Mouse (Mus musculus): ENCODE results near the gene Ncbp2.

Gene Ncbp2

DNA sequence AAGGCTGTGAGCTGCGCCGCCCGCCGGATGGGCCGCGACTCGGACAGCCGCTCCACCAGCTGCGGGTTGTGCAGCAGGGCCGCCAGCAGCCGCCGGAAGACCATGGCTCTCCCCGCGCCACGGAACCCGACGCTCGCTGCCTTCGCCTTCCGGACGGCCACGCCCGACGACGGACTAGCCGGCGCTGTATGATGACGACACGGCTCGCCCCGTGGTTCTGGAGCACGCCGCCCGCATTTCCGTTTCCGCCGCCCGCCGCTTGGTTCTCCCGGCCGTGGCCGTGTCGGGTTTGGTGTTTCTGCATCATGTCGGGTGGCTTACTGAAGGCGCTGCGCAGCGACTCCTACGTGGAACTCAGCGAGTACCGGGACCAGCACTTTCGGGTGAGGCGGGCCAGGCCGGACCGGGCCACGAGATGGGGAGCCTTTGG is at the start of gene Ncbp2, which contains the start of gene 0610012G03Rik:
Gene Ncbp2, plus strand, starts transcription at position 169 of the 430 bp plus-strand sequence.
Gene 0610012G03Rik, minus strand, starts transcription at position 150 of the 430 bp plus-strand sequence.
- DNase-seq = peak; percentile 98

DNA sequence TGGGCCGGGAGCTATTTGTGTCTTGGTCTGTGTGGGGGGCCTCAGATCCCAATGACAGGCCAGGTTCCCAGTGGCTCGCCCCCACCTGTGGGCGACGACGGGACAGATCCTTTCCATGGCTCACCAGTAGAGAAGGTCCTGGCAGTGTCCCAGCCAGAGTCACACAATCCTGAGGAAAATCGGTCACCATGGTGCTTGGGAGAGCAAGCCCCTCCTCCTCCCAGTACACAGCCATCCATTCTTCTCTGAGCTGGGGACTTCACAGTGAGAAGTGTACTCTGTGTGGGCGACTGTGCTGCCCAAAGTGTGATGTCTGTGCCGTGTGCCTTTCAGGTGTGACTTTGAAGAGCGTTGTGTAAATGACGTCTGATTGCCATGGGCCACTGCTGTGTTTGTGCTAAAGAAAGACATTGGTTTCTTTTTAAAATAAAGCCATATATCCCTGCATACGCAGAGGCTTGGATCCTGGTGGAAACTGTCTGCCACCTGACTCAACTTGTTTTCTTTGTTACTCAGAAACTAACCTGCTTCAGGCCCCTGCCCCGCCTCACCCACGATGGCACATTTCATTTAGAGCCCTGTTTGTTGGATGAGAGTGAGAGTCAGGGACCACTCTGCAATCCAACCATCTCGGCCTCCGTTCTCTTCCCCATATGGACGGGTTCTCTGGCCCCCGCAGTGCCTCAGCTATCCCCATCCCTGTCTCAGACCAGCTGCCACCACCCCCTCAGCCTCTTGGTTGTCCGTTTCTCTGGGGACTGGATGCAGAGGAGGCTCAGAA is 49.6 kb upstream of the Ncbp2 start:
- DNase-seq = peak in 1 of 2 experiments; percentile 60

DNA sequence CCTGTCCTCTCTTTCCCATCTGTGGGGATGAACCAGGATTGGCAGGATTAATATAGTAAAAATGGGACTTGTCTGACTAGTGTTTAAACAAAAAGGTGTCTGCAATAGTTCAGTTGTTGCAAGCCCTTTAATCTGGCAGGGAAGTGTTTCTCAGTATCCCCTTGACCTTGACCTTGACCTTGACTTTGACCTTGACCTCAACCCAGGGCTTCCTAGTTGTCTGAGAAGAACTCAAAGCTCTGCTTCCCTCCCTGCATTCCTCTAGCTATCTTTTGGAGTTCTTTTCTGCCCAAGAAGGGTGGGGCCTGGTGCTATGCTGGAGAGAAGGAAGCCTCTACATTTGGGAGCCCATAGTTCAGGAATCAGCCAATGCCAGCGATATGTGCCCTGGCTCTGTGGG is 46.4 kb upstream of the Ncbp2 start:
- no peak for DNase-seq

DNA sequence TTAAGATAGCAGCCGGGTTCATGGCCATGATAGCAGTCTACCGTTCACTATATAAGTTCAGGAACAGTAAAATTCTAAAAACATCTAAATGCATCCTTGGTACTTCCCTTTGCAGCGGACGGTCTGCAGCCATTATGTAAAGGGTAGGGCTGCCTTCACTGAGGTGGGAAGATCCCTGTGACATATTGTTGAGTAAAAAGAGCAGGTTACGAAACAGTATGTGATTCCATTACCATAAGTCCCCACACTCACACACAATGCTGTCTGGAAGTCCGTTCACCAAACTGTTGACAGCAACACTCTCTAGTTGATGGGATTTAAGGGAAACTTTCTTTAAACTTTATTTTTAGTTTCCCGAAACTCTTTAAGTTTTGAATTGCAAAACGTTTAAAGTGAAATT is 45.1 kb upstream of the Ncbp2 start:
- DNase-seq = no peak

DNA sequence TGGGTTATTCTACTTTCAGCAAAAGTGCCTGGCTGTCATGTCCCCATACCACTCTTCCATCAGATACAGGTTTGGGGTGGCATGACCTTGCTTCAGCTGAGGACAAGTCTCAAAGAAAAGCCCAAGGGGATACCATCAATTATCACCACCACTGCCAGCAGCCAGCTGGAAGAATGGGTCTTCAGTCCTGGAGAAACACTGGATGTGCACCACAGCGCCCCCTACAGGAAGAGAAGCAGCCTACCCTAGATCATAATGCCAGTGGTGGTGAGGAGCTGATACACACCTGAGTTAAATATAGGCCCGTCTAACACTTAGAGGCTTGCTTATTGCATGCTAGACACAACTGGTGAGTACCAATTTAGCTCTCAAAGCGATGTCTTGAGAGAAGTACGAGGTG is 43.0 kb upstream of the Ncbp2 start:
- no peak for DNase-seq

DNA sequence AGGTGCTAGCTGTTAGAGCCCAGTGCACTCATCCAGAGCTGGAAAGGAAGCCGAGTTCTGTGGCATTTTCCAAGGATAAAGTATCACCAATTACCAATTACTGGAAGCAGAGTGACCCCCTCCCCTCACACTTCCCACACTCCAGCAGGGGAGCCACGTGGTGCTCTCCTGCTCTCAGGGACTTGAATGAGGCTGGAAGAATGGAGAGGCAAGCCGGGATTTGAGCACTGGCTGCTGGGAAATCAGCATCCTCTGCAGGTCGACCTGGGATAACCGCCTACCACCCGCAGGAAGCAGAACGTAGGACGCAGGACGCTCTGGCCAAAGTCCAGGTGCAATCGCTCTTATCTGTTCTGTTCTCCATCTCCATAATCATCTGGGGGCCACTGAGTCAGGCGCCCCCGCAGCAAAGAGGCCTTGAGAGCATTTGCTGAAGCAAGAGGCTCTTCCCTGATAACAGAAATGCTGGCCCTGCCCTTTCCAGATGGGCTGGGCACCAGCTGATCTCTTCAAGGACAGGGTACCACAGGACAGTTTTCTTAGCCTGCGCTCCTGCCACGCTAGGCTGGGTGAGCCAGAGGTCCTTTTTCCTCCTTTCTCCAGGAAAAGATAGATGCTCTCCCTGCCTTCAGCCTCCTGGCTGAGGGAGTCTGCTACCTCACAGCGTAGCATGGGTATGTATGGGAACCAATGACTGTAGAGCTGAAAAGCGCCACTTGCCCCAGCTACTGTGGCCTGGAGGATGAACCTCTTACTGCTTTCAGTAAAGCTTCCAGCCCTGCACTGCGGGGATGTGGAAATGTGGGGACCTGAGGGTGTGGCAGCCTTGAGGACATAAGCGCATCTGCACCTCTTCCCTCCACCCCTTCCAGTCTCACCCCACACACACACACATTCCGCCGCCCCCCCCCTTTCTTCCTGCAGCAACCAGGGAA is 42.2 kb upstream of the Ncbp2 start:
- DNase-seq = no peak

DNA sequence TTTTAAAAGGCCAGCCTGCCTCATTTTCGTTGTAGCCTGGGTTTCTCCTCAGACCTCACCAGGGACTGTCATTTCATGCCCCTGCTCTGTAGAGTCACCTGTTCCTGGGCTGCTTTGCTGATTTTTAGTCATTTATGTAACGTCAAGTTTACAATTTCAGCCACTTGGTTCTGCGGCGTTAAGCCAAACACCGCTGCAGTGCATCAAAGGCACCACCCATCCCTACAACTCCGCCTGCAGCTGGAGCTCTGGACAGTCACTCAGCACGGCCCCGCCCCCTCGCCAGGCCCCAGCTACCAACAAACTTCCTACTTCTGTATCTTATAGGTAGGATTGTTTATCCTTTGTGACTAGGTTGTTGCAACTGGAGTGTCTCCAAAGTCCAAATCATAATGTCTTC is 41.4 kb upstream of the Ncbp2 start:
- DNase-seq = no peak

DNA sequence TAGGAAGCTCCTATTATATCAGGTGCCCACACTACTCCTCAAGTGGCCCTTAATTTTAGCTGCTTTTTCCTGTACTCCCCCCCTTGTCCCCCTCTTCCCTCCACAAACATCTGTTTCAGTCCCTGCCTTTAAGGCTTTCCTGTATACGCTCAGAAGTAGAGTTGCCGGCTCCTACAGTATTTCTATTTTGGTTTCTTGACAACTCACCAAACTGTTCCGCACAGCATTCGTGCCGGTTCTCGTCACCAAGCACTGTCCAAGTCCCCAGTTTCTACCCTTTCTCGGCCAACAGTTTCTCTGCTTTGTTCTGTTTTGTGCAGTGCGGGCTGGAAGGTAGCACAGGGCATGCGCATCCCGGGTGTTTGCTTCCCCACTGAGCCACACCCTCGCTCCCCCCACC is 39.4 kb upstream of the Ncbp2 start:
- no peak for DNase-seq

DNA sequence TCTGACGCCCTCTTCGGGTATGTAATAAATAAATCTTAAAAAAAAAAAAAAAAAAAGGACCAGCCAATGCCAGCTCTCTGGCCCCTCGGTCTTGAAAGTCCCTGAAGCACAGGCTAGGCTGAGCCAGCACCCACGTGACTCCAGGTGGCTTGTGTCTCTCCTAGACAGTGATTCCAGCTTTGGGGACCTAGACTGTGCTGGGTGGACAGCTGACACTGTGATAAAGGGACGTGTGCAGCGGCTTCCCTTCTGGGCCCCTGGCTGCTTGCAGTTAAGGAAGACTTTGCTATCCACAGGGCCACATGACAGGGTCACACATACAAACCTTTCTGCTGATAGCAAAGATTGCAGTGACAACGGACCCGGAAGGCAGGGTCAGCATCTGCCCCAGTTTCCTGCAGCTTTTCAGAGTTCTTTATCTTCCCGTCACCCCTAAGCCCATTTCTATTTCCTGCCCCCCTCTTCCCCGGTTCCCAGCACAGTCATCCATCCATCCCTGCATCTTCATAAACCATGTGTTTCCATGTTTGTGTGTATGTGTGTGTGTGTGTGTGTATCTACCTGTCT is 37.9 kb upstream of the Ncbp2 start:
- no peak for DNase-seq

DNA sequence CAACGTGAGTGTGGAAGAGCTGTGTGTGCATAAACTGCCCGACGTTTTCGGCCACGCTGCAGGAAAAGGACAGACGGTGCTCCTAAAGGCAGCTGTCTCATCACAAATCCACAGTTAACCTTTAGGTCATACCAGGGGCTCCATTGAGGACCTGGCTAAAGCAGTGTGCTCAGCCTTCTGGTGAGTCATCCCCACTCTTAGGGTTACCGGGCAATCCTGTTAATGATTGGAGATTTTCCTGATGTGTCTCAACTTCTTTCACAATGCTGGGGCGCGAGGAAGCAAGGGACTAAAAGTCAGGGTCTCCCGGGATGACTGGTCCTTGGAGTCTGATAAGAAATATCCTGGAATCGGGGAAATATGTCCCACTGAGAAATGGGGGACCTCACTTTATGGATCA is 30.5 kb upstream of the Ncbp2 start:
- no peak for DNase-seq

DNA sequence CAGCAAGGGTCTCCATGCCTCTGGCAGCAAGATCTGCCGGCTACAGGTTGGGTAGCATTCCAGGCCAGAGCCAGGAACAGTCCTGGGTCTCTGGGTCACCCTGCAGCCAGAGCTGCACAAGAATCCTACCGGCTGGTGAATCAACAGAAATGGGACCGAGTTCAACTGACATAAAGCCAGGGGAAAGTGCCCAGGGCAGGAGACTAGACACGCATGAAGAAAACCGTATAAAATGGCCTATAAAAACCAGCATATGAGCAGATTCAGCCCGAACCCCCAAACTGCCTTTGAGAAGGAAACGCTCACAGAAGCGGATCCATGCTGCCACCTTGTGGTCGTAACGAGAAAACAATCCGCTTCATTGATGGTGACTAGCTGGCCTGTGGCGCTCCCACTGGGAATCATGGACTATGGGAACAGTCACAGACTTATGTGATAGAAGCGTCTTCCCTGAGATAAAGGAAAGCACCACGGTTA is 30.0 kb upstream of the Ncbp2 start:
- peak; percentile 88 to 91 for DNase-seq

DNA sequence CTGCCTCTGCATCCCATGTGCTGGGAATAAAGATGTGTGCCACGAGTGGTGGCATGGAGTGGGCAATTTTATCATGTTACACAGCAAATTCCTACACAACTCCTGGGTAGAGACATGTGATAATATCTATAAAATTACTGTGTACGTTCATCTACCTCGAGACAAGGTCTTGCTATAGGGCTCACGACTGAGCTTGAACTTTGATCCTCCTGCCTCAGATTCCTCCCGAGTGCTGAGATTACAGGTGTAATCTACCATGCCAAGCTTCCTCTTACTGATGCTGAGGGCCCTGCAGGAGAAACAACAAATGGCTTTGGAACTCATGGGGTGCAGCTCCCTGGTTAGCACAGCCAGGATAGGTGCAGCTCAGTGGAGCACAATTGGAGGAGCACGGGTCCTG is 23.9 kb upstream of the Ncbp2 start:
- no peak for DNase-seq

DNA sequence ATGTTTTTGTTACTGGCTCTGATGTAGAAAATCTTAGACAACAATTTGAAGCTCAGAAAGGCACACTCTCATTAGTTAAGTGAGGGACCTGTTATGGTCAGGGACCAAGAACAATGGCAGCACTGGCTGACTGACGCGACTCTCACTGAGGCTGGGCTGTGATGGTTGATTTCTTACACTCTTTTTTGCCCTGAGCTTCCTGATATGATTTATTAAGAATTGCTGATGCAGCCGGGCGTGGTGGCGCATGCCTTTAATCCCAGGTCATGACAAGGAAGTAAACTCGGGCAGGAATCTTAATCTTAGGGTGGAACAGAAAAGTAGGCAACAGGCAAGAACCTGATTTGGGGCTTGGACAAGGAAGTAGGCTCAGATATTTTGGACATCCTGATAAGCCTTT is 22.2 kb upstream of the Ncbp2 start:
- no peak for DNase-seq

DNA sequence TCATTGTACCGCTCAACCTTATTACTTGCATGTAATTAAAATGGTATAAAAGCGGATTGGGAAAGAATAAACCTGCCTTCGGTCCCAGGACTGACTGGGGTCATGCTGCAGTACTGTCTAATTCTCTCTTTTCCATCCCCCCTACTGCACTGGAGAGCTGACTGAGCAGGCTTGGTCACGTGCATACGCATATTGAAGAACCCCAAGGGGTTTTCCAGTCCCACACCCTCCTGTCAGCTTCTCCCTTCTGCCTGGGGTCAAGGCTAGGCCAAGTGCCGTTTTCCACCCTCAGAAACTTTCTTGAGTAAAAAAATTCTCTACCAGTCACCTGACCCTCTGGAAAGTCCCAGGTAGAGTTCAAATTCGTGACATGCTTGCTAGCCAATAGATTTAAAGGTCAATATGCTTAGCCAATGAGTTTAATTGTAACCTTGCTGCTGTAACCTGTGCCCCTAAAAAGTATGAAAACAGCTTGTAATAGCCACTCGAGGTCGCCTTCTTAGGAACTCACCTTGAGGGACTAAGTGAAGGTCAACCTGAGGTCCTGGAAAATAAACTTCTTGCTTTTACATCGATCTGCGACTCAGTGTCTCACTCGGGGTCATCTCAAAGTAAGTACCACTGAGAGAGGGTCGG is 21.6 kb upstream of the Ncbp2 start:
- DNase-seq = no peak

DNA sequence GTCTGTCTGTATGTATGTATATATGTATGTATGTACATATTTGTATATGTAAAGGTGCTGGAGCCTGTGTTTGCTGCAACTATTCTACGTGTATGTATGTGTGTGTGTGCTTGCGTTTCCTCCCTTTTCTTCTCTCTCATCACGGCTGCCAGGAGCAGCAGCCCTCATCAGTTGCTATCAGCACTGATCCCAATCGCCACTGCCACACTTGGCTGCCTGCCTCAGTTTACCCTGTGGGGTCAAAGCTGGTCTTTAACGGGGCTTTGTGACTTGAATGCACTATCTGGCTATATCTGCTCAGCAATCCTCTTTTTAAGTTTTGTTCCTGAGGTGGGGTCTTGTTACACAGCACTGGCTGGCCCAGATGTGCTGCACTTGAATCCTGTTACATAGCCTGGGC is 20.9 kb upstream of the Ncbp2 start:
- DNase-seq = no peak

DNA sequence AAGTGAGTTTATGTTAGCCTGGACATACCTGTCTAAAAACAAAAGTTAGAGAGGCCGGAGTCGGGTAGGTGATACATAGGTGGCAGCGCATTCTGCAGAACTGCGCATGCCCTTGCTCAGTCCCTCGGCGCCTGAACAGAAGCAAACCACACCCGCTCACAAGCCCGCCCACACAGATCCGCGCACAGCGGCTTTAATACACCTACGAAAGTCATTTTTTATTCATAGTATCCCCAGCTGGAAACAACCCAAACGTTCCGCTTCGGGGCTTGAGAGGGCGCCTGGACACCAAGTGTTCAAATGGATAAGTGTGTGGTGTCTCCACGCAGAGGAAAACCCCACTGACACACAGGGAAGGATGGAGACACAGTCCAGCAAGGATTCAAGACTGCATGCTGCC is 17.0 kb upstream of the Ncbp2 start:
- DNase-seq = no peak

DNA sequence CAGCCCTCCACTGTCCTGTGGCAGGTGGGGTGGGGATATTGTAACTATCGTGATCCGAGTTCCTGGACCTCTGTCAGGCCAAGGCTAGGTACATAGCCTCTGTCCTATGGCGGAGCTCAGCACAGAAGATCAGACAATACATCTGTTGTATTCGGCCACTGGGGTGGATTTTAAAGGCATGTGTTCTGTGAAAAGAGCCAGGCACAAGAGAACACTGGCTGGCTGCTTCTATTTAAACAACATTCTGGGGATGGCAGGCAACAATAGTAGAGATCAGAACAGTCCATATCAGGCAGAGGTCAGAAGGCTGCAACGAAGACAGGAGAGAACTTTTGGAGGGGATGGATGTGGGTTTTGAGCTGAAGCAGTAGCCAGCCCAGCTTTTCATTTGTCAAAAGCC is 16.1 kb upstream of the Ncbp2 start:
- peak; percentile 18 to 28 for DNase-seq

DNA sequence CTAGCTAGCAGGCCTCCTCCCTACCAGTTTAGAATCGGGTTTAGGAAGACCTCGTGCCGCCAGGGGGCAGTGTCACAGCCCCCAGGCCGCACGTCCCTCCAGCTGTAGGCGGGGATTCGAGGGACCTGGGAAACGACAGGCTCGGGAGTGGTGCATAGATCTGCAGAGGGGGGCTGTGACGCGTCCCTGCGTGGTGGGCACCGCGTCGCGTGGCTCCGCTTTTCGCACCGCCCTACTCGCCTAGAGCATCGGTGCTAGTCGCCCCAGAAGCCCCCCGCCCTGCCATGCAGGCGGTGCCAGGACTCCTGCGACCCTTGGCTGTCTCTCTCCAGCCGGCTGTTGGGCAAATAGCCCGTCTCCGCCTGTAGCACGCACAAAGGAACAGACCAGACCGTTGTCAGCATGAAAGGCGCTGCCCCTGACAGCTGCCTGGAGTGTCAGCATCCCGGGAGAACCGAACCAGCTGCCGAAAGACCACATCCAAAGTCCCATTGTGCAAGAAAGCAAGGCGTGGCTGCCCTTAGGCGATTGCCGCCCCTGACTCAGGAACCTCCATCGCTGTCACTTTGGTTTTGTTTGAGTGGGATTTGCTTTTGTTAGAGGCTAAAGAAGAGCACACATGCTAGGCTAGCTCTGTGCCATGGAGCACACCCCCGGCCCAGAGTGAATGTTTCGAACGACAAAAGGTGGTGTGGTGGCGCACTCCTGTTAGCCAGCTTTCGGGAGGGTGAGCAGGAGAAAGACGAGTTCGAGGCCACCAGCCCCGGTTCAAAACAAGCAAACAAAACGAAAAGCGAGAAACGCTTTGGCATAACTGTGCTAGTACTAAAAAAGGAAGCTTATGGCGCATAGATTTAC is 15.2 kb upstream of the Ncbp2 start:
- DNase-seq = peak; percentile 93 to 94

DNA sequence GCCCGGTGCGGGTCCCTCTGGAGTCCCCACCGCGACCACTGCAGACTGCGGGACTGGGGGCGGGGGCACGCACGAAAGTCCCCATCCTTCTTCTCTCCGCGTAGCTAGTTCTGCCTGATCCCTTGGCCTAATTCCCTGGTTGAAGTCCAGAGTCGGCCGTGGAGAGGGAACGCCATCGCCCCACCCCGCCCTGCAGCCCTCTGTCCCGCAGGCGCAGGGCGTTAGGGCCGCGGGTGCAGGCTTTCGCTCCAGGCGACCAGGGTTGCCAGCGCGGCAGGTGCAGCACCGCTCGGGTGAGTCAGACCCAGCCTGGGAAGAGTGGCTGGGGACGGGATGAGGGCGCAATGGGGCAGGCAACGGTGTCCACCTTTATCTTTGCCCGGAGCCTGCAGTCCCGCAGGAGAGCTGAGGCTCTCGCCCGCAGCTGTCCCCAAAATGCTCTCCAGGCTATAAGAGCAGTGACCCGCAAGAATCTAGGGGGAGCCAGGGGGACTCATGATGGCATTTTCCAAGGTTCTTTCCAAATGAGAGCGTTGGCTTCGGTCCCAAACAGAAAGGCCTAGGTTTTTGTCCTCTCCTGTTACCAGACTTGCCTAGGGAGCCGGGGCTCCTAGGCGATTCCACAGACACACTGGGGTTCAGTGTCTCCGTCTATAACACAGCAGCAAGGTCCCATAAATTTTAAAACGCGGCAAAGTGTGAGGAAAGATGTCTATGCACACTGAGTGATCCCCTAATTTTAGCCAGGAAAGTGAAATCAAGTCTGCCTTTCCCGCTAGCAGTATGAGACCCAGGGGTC is 14.4 kb upstream of the Ncbp2 start, which contains the start of gene Pigz:
Gene Pigz, plus strand, starts transcription at position 101 of the 799 bp plus-strand sequence.
- DNase-seq = peak; percentile 87 to 89

DNA sequence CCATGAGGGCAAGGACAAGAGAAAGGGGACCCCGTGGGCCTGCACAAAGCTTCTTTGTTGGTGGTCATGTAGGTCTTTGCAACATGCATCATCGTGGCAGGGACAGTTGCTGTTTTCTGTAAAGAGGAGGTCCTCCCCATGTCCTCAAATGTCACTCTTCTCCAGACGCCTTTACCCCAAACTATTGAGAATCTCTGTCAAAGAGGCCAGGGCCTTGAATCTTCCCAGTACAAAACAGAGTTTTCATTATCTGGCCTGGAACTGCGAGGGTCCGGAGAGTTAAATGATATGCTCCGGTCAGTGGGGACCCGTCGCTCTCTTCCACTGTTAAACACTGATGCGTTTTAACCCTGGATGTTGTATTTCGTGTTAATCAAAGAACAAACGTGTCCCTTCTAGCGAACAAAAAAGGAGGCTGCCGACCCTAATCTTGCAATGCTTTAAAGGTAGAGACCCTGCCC is 13.7 kb upstream of the Ncbp2 start:
- DNase-seq = peak in 1 of 2 experiments; percentile 41
